Mouse (Mus musculus) myocyte (in vitro differentiated cells): ENCODE data around the gene Zfp820. TPM values are rescaled to one million over a fixed set of nuclear protein-coding genes. Genes with fewer than 3 reads are reported as not detected.

ENCODE experiments used
- H3K27me3 ChIP-seq: one replicate; pipeline ENCODE4 v1.6.1; 2011; ENCODE audit not compliant: control insufficient read depth, insufficient read depth, insufficient read length
- H3K36me3 ChIP-seq: one replicate; pipeline ENCODE4 v1.6.1; 2011; ENCODE audit not compliant: control insufficient read depth, insufficient read depth
- H3K4me2 ChIP-seq: one replicate; pipeline ENCODE4 v1.6.1; 2011; ENCODE audit warnings: low read depth, control low read depth
- H3K4me3 ChIP-seq: one replicate; pipeline ENCODE4 v1.5.1; 2011; ENCODE audit warnings: mild to moderate bottlenecking, control low read depth, moderate library complexity
- H3K79me2 ChIP-seq: one replicate; pipeline ENCODE4 v1.6.1; 2011; ENCODE audit not compliant: control insufficient read depth, insufficient read depth
- H3ac ChIP-seq: one replicate; pipeline ENCODE4 v1.6.1; 2011; ENCODE audit not compliant: control insufficient read depth, insufficient read length
- CEBPB ChIP-seq: IDR thresholded peaks from 2 replicates; pipeline ENCODE4 v1.6.1; 2011; ENCODE audit warnings: mild to moderate bottlenecking, moderate library complexity; ENCODE audit not compliant: poor library complexity, insufficient read depth, severe bottlenecking
- E2F4 ChIP-seq: IDR thresholded peaks from one replicate; pipeline ENCODE4 v1.6.1; 2011; ENCODE audit warnings: mild to moderate bottlenecking, control low read depth, moderate library complexity; ENCODE audit not compliant: insufficient read depth
- MAX ChIP-seq: IDR thresholded peaks from one replicate; pipeline ENCODE4 v1.6.1; 2011; ENCODE audit warnings: low read depth, mild to moderate bottlenecking, control low read depth
- MYOD1 ChIP-seq, 3 experiments: IDR thresholded peaks; one replicate each; pipeline ENCODE4 v1.6.1; 2011; ENCODE audit warnings: control low read depth in 2 of 3, low read depth in 2 of 3, mild to moderate bottlenecking in 2 of 3, moderate library complexity in 1 of 3; ENCODE audit not compliant: insufficient read length in 2 of 3, control insufficient read depth in 1 of 3
- MYOG ChIP-seq, 3 experiments: IDR thresholded peaks; one replicate each; pipeline ENCODE4 v1.6.1; 2011; ENCODE audit warnings: control low read depth in 2 of 3, low read depth in 2 of 3, mild to moderate bottlenecking in 2 of 3; ENCODE audit not compliant: insufficient read length in 2 of 3, control insufficient read depth in 1 of 3, insufficient read depth in 1 of 3
- POLR2A ChIP-seq: IDR thresholded peaks from one replicate; pipeline ENCODE4 v1.6.1; 2011; ENCODE audit warnings: low read depth, mild to moderate bottlenecking, control low read depth, moderate library complexity; ENCODE audit not compliant: insufficient read length
- POLR2AphosphoS2 ChIP-seq: IDR thresholded peaks from one replicate; pipeline ENCODE4 v1.6.1; 2011; ENCODE audit warnings: low read depth, control low read depth; ENCODE audit not compliant: insufficient read length
- REST ChIP-seq: IDR thresholded peaks from one replicate; pipeline ENCODE4 v1.6.1; 2011; ENCODE audit warnings: mild to moderate bottlenecking, control low read depth, moderate library complexity; ENCODE audit not compliant: insufficient read depth, insufficient read length
- SRF ChIP-seq: IDR thresholded peaks from one replicate; pipeline ENCODE4 v1.6.1; 2011; ENCODE audit warnings: low read depth; ENCODE audit not compliant: control insufficient read depth, insufficient read length
- TCF12 ChIP-seq: IDR thresholded peaks from one replicate; pipeline ENCODE4 v1.6.1; 2011; ENCODE audit warnings: mild to moderate bottlenecking, control low read depth; ENCODE audit not compliant: poor library complexity, insufficient read depth, severe bottlenecking
- TCF3 ChIP-seq: IDR thresholded peaks from one replicate; pipeline ENCODE4 v1.6.1; 2011; ENCODE audit warnings: low read depth, control low read depth; ENCODE audit not compliant: insufficient read length
- USF1 ChIP-seq: IDR thresholded peaks from one replicate; pipeline ENCODE4 v1.6.1; 2011; ENCODE audit warnings: low read depth, mild to moderate bottlenecking, control low read depth, moderate library complexity
- polyA plus RNA-seq: library from polyadenylated mRNA; unstranded; fragments of >200 nt; fragmentation: generic; extraction: Trizol; gene quantifications from one replicate; pipeline ENCODE4 v1.2.1, GENCODE M21; 2012; ENCODE audit warnings: missing spikeins

Gene Zfp820
- polyA plus RNA-seq, 1 experiment = 0.25 TPM

GRCm38 (mm10) chr17:21770336-21770735, 75.2 kb downstream of the Zfp820 start:
- H3K4me2 ChIP-seq = no peak overlapping the region
- TF ChIP-seq REST (no peak), SRF (no peak), POLR2AphosphoS2 (no peak), USF1 (no peak), MYOG (IDR thresholded peaks at IDR 0.05; ENCODE audit: control insufficient read depth in 1 of 3, insufficient read depth in 1 of 3, insufficient read length in 2 of 3, low read depth in 2 of 3) (no peak), MAX (no peak), E2F4 (no peak), TCF12 (no peak), TCF3 (no peak), CEBPB (no peak), POLR2A (no peak), MYOD1 (IDR thresholded peaks at IDR 0.05; ENCODE audit: control insufficient read depth in 1 of 3, insufficient read length in 2 of 3, low read depth in 2 of 3) (no peak)
- H3ac ChIP-seq = no peak overlapping the region
- H3K79me2 ChIP-seq = no peaks in the 10 kb centered on the region
- no peak overlapping the region for H3K4me3 ChIP-seq
- no peaks in the 10 kb centered on the region for H3K27me3 ChIP-seq
- no peaks in the 10 kb centered on the region for H3K36me3 ChIP-seq

Other genes starting within 250 kb of the Zfp820 start
- 0.44 TPM for gene Zfp983, start 195.1 kb downstream of the Zfp820 start, polyA plus RNA-seq
- not detected for gene Gm10226, start 153.9 kb downstream of the Zfp820 start, polyA plus RNA-seq
- gene Zfp760, start 138.0 kb downstream of the Zfp820 start, polyA plus RNA-seq = 0.76 TPM
- 0.54 TPM for gene Zfp229, start 115.0 kb downstream of the Zfp820 start, polyA plus RNA-seq
- 0.37 TPM for gene Zfp995, start 64.2 kb upstream of the Zfp820 start, polyA plus RNA-seq
- 1.7 TPM for gene Zfp942, start 116.7 kb upstream of the Zfp820 start, polyA plus RNA-seq
- 2.8 TPM for gene Zfp943, start 116.8 kb upstream of the Zfp820 start, polyA plus RNA-seq